Mouse (Mus musculus): ENCODE results near the gene Trim52.

- no peak for TF ChIP-seq CTCF (IDR thresholded peaks at IDR 0.05; ENCODE audit: borderline replicate concordance, insufficient read depth, low read depth, low read length)
- no peak for TF ChIP-seq POLR2A (IDR thresholded peaks at IDR 0.05; ENCODE audit: borderline replicate concordance, insufficient read depth, low read length)
These were observed 17.4 kb upstream of the Trim52 start for GRCm38 (mm10) chr14:106088480-106089037.

Measured in cerebellum, adult 2 months (tissue).